Mouse (Mus musculus) frontal cortex, postnatal 10 days (tissue): Measurements from ENCODE around the gene Exoc7.

ENCODE experiments used
- DNase-seq, 2 experiments: peaks; one replicate each; pipeline ENCODE4 v3.0.0; 2022; ENCODE audit warnings: low spot score in 2 of 2, mixed read lengths in 1 of 2

The Exoc7 gene

DNA sequence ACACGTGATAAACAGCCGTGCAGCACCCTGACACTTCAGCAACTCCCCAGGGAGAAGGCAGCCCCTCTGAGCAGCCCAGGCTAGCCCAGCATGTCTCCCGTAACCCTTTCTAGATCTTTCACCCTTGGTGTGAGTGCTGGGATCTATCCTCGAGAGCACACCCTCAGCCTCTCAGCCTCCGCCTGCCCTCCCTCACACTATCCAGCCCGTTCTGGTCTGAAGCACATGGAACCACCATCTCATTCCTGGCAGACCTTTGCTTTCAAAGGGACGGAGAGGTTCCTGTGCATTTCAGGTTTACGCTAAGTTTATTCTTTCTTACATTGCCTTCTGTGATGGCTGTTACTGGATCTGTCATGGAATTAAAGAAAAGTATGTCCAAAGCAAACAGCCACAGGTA is 62.5 kb downstream of the Exoc7 start:
- no peak for DNase-seq

DNA sequence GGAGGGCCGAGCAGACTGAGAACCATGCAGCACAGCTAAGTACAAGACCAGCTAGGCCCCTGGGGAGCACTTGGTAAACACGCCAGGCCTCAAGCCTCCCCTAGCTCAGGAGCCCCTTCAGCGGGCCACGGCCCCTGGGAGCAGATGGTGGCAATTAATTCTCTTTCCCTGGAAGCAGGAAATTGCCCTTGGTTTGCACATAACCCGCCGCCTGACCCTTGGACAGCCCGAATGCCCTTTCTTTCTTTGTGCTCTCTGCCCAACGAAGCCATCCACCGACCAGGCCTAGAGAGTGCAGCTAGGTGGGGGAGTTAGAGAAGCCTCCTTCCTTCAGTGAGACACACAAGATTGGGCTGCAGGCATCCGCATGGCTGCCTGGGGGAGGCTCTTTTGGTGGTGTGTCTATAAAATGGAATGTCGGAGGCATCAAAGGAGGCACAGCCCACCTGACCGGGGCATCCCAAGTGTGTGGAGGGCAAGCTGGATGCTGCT is 65.2 kb downstream of the Exoc7 start:
- no peak for DNase-seq

DNA sequence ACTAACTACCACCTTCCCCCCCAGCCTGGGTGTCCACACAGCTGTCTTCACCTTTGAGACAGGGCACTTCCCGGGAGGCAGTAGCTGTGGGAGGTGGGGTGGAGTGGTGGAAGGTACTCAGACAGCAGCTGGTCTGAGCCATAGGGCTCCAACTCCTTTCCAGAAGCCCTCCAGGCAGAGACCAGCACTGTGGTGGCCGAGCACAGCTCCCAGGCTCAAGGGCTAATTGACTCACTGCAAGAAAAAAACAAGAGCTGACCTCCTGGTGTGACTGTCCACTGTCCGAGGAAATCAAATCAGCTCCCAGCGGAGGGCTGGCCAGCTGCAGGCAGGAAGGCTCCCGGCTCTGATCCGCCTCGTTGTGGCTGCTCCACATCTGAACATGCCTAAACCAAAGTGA is 67.2 kb downstream of the Exoc7 start:
- DNase-seq: no peak
